Mouse (Mus musculus): ENCODE data around the gene Nat9. TPM values are rescaled to one million over a fixed set of nuclear protein-coding genes. Genes with fewer than 3 reads are reported as not detected.

The Nat9 gene
- polyA plus RNA-seq, 3 experiments from 2014 or later, result 14.2 to 21.0 (median 15.1) TPM

DNA sequence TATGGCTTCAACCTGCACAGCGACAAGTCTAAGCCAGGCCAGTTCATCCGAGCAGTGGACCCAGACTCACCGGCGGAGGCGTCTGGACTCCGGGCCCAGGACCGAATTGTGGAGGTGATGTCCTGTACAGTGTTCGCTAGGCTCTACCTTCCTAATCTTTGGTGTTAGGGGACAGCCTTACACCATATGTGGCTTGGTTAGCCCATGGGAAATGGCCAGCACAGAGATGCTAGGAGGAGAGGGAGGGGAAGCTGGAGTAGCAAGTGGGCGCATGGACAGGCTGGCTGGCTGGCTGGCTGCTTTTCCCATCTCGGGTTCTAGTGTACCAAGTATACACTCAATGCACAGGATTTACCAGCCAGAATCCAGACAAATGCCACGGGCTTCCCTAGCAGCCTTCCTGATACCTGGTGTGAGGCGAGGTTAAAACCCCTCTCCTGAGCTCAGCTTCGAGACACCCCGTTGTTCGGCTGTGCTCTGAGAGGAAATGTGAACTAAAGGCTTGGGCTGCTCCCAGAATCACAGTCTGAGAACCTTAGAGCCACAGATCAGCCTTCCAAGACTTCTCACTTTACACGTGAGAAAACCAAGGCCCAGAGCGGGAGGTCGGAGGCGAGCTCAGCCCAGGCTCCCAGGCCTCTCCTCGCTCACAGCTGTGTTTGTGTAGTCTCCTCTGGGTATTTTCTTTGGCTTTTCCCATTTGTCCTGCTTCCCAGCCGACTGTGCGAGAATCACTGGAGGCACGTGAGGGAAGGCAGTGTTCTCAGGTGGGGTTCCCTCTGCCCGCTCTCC is 11.1 kb downstream of the Nat9 start:
- no peak for ATAC-seq

DNA sequence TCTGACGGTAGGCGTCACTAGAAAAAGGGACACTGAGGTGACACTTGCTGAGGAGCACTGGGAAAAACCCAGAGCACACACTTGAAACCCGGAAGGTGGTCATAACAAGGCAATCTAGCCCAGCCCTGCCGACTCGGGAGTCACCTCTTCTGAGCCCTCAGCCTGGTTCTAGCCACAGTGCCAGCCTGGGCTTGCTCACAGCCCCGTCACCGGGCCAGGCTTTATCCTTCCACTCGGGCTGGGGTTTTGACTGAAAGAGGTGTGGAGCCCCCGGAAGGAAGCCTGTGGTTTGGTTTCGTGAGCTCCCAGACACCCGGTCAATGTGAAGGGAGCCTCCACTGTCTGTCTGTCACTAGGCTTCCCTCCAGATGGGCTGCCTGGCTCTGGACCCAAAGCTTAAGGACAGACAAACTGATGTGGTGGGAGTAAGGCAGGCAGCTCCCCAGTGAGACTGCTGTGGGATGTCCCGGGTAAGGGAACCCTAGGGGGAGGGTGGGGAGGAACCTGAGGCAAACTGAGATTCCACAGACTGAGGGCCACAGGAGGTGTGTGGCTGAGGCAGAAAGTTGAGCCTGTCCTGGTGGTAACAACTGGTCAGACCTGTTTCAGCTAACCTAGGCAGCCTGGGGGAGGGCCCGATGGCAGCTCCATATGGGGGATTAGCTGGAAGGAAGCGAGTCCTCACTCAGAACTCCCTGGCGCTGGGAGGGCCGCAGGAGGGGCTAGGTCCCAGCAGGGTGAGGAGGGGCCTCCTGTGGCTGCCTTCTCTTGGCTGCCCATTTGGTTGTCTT is 13.9 kb downstream of the Nat9 start:
- ATAC-seq, result peak; percentile 78

DNA sequence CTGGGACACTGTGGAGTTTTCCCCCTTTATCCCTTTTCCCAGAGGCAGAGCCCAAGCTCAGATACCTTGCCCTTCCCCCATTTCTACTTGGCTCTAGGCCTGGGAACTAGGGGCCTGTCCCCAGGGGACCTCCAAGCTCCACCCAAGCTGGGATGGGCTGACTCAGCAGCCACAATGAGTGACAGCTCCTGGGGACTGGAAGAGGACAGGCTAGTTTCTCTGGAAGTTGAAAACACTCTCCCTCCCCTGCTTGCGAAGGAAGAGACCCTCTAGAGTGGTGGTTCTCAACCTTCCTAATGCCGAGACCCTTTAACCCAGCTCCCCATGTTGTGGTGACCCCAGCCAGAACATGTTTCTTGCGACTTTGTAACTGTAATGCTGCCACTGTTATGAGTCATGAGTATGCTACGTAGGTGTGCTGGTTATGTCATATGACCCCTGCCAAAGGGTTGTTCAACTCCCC is 14.8 kb downstream of the Nat9 start:
- ATAC-seq, result peak; percentile 35

DNA sequence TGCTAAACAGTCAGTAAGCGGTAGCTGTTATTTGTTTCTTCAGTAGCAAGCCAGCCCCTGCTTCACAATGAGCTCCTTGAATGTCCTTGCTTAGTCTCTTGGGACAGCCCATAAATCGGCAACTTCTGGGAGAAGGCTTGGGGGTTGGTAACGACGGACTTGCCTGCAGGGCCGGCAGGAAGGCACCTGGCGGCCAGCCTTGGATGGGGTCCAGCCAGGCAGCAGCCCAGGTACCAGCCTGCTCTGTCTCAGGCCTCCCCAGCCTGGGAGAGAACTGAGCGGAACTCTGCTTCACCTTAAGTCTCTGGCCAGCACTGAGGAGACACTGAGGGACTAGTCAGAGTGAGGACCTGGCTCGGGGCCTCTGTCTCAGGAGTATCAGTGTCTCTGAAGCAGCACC is 16.5 kb downstream of the Nat9 start:
- no peak for ATAC-seq

DNA sequence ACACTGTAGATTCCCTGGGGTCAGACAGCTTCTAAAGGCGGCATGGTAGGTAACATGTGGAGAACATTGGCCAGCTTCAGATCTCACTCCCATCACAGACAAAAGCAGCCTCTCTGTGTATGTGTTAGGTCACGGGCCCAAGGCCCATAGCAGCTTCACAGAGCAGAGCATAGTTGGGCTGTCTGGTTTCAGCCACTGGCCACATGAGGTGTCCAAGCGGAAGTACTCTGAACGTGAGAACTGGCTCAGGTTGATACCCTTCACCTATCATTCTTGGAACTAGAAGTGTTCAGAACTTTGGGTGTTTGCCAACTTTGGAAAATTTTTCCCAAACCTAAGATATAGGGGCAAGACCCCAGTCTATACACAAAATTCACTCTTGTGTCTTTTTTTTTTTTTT is 18.2 kb downstream of the Nat9 start:
- no peak for ATAC-seq

DNA sequence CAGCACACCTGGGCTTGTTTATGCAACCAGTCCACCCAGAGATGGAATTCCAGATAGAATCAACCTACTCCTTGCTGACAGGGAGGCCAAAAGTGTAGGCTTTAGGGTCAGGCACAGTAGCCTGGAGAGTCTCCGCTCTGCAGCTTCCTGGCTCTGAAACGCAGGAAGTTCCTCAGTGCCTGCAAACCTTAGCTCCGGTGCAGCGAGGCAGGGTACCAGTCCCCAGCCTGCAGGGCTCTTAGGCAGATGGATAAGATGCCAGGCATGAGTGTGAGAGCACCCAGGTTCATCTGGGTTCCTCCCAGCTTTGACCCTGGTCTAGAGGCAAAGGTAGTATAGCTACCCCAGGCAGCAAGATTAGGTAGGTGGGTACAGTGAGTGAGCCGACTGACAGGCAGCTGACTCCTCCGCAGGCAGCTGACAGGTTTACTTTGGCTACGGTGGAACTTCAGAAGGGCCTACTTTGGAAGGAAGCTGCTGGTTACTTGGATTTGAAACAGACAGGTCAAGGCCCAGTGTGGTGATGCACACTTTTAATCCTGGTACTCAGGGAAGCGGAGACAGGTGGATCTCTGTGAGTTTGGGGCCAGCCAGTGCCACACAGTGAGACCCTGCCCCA is 19.9 kb downstream of the Nat9 start:
- no peak for ATAC-seq

DNA sequence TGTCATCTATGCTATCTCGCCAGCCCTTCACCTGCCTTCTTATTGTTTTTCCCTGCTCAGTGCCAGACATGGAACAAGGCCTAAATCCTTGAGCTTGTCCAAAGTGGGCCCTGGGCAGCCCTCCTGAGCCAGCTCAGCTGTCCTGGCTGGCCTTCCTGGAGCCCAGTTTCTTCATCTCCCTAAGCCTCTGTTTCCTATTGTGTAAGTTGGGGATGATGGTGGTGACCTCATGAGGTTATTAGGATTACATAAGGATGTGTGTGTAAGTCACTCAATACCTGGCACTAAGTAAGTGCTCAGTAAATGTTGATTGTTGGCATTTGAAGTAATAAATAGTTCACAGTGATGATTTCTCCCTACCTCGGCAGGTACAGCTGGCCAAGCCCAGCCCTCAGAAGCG is 20.9 kb downstream of the Nat9 start:
- ATAC-seq, result no peak

DNA sequence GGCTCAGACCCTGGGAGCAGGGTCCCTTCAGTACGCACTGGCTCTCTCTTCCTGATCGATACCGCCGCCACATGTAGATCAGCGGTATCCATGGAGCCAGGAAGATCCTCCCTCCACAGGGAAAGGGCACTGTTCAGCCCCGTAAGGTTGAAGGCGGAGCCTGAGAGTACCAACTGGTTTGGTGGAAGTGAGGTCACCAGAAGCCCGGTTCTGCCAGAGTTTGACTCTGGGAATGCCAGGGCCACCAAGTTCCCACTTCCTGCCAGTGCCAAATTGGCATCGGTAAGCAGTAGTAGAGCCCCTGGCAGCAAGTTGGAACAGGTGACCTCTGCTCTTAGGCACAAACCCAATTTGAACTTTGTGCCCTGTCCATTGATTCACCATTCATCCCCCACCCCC is 22.7 kb downstream of the Nat9 start:
- ATAC-seq, result no peak

DNA sequence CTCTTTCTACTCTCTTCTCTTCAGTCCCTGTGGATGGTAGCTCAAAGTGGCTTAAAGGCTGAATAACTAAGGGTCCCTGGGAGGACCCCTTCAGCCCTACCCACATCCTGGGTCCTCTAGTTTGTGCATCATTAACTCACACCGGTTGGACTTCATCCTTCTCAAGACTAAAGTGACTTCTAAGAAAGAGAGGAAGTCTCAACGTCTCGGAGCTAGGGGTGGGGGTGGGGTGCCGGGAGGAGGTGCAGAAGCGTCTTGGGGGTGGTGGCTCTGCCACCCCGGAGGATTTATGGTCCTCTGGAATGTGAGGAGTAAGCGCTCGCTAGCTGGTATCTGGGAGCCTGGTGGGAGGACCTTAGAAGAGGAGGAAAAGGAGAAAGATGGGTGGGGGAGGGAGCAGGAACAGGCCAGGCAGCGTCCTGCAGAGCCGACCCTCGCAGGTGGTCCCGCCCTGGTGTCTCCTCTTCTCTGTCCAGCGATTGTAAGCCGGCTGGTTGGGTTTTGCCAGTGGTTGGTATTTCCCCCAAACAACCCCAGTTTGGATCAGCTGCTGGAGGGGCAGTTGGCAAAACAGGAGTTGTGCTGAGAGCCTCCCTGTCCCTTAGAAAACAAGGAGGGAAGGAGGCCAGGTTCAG is 23.2 kb downstream of the Nat9 start:
- no peak for ATAC-seq

DNA sequence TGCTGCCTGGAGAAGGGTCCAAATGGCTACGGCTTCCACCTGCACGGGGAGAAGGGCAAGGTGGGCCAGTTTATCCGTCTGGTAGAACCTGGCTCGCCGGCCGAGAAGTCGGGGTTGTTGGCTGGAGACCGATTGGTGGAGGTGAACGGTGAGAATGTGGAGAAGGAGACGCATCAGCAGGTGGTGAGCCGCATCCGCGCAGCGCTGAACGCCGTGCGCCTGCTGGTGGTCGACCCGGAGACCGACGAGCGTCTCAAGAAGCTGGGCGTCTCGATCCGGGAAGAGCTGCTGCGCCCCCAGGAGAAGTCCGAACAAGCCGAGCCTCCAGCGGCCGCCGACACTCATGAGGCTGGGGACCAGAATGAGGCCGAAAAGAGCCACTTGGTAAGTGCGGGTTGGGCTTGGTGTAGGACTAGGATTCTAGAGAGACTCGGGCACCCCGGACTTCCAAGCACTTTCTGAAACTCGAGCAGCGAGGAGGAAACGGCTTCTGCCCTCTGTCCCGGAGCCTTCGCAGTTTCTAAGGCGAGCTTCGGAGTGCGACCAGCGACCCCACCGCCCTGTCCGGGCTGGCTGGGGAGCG is 24.0 kb downstream of the Nat9 start:
- ATAC-seq, result no peak

DNA sequence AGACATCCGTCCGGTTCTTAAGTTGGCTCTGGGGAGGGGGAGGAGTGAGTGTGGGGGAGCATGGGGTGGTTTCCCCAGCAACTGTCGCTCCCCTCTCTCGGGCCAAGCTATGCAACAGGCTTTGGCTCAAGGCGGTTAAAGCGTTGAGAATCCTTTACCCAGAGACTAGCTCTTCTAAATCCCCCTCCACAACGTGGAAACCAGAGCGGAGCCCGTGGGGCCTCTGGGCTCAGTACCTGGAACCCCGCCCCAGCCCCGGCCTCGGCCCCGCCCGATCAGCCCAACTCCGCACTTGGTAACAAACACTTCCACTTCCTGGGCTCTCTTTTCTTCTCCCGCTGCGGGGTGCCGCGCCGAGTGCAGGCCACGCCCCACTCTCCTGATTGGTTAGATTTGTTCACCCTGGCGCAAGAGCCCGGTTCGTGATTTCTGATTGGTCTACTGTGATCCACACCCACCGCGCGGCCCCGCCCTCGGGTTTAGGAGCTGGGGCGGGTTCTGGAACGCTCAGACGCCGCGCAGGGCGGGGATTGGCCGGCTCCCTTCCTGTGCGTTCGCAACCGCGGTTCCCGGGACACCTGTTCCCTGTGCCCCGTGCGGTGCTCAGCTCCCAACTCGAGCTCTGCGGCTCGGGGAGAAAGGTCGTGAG is 24.7 kb downstream of the Nat9 start, which contains the start of gene Slc9a3r1:
TSS of gene Slc9a3r1 (plus strand) at position 510 of the 649 bp plus-strand sequence.
- peak; percentile 89 for ATAC-seq

DNA sequence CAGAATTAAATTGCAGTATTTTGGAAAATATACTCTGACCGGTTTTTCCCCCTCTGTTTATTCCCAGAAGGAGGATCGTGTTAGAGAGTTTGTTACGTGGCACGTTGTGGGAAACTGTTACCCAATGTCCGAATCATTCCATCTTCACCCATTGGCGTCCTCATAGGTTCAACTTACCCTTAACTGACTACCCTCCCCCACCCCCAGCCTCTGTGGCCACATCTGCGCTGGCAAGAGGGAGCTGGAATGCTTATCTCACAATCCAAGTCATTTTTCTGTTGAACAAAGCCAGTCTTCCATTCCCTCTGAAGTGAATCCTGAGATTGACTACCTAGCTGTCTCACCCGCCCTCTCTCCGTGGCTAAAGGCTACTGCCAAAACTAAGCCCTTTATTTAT is 25.5 kb downstream of the Nat9 start:
- ATAC-seq, result no peak

DNA sequence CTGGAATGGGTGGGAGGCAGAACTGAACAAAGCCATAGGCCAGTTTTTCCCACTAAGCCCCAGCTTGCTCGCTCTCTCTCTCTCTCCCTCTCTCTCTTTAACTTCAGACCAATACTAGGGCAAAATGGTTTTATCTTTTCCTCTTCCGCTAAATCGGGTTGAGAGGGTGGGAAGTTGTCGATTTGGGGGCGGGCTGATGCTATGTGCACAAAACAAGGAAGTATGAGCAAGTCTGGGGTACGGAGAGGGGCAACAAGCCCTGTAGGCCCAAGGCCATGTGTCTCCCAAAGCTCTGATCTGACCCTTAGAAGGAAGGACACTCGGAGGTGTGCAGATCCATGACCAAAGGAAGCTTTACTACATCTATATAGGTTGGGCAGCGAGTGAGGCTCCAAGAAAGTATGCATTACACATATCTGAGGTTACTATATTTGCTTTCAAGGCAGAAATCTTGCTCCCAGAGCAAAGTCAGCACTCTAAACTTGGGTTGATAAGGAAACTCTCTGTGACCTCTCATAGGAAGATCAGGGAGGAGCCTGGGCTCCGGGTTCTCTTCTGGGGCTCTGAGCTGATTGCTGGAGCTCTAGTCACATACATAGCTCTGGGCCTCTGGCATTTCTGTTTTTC is 26.0 kb downstream of the Nat9 start:
- ATAC-seq, result no peak

DNA sequence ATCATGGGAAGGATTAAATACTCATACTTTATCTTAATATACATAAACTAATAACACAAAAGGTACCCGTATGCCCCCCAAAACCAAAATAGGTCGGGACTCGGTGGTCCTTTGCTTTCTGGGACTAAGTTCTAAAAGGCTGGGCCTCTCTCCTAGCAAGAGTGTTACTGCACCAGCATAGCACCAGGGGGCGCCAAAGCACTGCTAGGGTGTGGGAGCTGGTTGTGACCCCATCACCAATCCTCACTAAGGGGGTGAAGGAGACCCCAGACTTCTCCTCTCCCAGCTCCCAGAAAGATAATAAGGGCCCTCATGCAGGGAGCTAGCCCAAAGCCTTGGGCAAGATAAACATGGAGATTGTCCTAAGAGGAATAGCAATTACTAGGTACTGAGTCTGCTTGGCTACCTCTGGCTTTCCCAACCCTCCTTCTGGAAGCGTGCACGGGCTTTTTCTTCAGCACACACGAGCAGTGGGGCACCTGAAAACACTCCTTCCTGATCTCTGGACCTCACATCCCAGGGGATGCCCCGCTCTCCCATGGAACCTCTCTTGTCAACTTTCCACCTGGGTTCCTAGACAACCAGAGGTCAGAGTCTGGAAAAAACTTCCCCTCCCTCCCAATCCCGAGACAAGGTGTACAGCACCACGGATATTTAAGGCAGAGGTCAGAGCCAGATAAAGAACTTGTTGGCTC is 26.6 kb downstream of the Nat9 start:
- ATAC-seq, result no peak

DNA sequence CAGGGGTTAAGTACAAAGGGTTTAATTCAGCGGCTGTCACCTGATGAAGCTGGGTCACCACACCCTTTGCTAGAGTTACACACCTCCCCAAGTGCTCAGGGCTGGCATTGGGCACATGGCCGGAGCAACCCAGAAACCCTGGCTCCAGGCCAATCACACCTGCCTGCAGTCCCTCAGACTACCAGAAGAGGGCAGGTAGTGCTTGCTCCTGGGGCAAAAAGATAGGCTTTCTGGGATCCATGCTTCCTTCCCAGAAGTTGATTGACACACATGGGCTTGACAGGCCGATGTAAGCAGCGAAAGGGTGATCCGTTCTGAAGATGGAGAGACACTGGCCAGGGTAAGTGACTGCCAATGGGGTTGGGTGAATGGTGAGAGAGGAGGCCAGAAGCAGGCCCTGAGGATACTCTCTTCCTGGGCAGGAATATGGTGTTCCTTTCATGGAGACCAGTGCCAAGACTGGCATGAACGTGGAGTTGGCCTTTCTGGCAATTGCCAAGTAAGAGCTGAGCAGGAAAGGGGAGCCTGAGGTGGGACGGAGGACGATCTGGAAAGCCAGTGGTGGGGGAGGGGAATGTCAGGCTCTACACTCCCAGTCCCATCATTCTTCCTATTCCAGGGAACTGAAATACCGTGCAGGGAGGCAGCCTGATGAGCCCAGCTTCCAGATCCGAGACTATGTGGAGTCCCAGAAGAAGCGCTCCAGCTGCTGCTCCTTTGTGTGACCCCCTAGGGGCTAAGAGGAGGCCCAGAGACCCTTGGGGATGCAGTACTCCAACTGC is 27.5 kb downstream of the Nat9 start:
- ATAC-seq, result no peak

DNA sequence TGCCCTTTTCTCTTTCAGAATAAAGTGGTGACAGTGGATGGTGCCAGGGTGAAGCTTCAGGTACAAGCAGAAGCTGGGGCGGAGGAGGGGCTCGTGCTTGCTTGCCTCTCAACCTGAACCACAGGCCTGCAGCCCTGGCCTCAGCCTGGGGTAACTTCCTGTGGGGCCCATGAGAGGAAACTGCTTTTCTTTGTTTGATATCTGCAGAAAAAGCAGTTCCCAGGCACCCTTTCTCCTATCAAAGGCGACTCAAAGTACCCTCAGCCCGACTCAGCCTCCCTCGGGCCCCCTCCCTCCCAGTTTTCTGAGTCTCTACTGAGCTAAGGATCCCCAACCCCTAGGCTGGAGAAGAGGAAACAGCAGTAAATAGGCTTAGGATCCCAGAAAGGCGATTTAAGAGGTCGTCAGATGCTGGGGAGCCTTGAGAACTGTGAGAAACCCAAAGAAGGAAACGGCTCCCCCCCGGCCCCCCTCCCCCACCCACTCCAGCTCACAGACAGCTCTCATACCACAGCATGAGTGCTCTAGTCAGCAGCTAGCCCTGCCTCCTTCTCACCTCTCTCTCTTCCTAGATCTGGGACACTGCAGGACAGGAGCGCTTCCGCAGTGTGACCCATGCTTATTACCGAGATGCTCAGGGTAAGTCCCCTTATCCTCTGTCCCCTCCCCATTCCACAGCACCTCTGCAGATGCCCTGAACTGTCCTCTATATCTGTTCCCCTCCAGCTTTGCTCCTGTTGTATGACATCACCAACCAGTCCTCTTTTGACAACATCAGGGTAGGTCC is 29.5 kb downstream of the Nat9 start:
- peak; percentile 53 for ATAC-seq

DNA sequence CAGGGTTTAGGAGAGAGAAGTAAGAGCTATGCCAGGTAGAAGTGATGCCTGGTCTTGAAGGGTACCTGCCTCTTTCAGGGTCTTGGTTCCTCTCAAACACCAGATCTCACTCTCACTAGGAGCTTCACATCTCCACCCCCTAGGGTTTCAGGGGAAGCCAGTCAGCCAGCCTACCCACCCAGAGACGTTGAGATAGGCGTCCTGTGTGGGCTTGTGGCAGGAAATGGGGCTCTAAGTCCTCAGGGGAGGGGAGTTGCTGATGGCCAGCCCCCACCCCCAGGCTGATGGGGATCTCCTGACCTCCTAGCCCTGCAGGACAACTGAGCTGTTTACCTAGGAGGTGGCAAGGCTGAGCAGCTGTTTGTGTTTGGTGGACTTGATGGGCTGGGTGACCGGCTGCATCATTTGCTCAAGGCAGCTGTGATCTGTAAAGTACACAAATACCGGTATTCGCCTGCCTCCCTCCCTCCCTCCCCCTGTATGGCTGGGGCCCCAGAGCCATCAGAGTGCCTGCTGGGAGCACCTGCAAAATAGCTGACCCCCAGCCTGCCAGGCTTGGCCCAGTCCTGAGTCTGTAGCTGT is 32.5 kb downstream of the Nat9 start:
- ATAC-seq, result no peak

DNA sequence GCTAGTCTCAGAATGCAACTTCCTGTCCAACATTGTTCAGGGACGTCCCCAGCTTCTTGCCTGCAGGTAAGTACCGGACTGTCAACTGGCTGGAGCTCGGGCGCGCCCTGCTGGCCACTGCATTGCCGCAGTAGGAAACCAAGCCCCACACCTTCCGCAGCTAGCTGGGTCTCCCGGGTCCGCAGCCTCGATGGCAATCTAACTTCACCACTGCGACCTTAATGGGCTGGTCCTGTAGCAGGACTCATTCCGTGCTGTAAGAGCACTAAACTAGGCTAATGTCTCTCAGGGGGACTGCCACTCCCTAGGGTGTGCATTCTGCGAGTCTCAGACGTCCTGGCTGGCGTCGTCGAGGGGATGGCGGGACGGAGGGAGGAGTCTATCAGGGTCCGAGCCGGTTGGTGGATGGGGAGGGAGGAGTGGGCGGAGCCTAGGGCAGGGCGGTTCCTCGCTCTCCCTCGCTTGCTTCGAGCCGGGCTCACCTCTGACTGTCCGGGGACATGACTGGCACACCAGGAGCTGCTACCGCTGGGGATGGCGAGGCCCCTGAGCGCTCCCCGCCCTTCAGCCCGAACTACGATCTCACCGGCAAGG is 33.9 kb downstream of the Nat9 start:
- ATAC-seq, result peak; percentile 78

Data from inflammation-experienced regulatory T-cells, adult 6 months (primary cell).